Mouse (Mus musculus) embryonic stem cell, embryonic (primary cell): Measurements from ENCODE around the gene Erbb3.

Source experiments
- CTCF ChIA-PET, 4 experiments: fragments of 300-600 bp in 2 of 4; fragments of 350-600 bp in 2 of 4; sonication (Branson Sonifier 250); formaldehyde crosslinking; loops; one replicate each; lab custom pipeline; 2022; ENCODE audit warnings: inconsistent platforms in 2 of 4; lab: Charles Lee
- POLR2A ChIA-PET, 4 experiments: fragments of 300-600 bp in 2 of 4; fragments of 350-600 bp in 2 of 4; sonication (Branson Sonifier 250); formaldehyde crosslinking; loops; one replicate each; lab custom pipeline; 2022; ENCODE audit warnings: antibody characterized with exemption in 4 of 4, inconsistent platforms in 1 of 4; lab: Charles Lee

The Erbb3 gene

GRCm38 (mm10) chr10:128589464-128590192 lies at the start of gene Erbb3:
Erbb3 (minus strand) TSS chr10:128589652.
- CTCF ChIA-PET = interaction anchor here (0.5 to 2.3 kb wide), 50 partner anchors 10 to 1756 kb away, joined by 3 to 14 read pairs (median 4); partner anchors contain the start of genes Nabp2 (in 2 of the 4), Pa2g4 (in 2 of the 4), Rnf41 (in 2 of the 4) and Ankrd52 (in 1 of the 4)
- POLR2A ChIA-PET = interaction anchor here (0.5 to 5.3 kb wide), 29 partner anchors 12 to 333 kb away, joined by 3 to 28 read pairs (median 4); partner anchors contain the start of genes Pa2g4 (in 3 of the 4), Zc3h10 (in 2 of the 4), Esyt1 (in 1 of the 4) and Rab5b (in 1 of the 4)

- POLR2A ChIA-PET = interaction anchor here in 3 of 4 experiments (0.6 to 7.2 kb wide), 22 partner anchors 8 to 1666 kb away, joined by 3 to 99 read pairs (median 4); partner anchors contain the start of genes Ikzf4 (in 2 of the 3), Pa2g4 (in 1 of the 3), Rps26 (in 1 of the 3) and Suox (in 1 of the 3)
- CTCF ChIA-PET = interaction anchor here in 1 of 4 experiments (0.6 to 1.7 kb wide), 3 partner anchors 15 to 1099 kb away, joined by 3 to 4 read pairs (median 3); no protein-coding TSS in a partner anchor
Measured at GRCm38 (mm10) chr10:128637011-128637410, 47.6 kb upstream of the Erbb3 start.

GRCm38 (mm10) chr10:128636561-128636960 lies 47.1 kb upstream of the Erbb3 start:
- ChIA-PET POLR2A (interaction anchor here (0.5 to 7.2 kb wide), 27 partner anchors 8 to 1666 kb away, joined by 3 to 99 read pairs (median 3); partner anchors contain the start of genes Ikzf4 (in 2 of the 4), Pa2g4 (in 1 of the 4), Rps26 (in 1 of the 4) and Suox (in 1 of the 4)), CTCF (interaction anchor here in 2 of 4 experiments (0.6 to 1.7 kb wide), 5 partner anchors 14 to 1099 kb away, joined by 3 to 4 read pairs (median 3); no protein-coding TSS in a partner anchor)

- ChIA-PET CTCF (interaction anchor here in 1 of 4 experiments (0.6 to 1.7 kb wide), 4 partner anchors 13 to 1452 kb away, joined by 3 to 6 read pairs (median 4); no protein-coding TSS in a partner anchor), POLR2A (interaction anchor here in 3 of 4 experiments (0.6 to 7.2 kb wide), 21 partner anchors 9 to 908 kb away, joined by 3 to 99 read pairs (median 4); partner anchors contain the start of genes Ikzf4 (in 2 of the 3), Pa2g4 (in 1 of the 3) and Rps26 (in 1 of the 3))
Measured at GRCm38 (mm10) chr10:128635697-128636096, 46.2 kb upstream of the Erbb3 start.

GRCm38 (mm10) chr10:128631571-128631970 lies 42.1 kb upstream of the Erbb3 start:
- POLR2A ChIA-PET = interaction anchor here (0.5 to 7.2 kb wide), 58 partner anchors 9 to 1614 kb away, joined by 3 to 99 read pairs (median 4); partner anchors contain the start of genes Suox (in 3 of the 4), Zc3h10 (in 3 of the 4), Esyt1 (in 2 of the 4) and Ikzf4 (in 2 of the 4)
- CTCF ChIA-PET = interaction anchor here (0.5 to 1.3 kb wide), 7 partner anchors 10 to 142 kb away, joined by 3 to 4 read pairs (median 3); partner anchors contain the start of gene Suox (in 1 of the 4)

- ChIA-PET POLR2A (interaction anchor here in 3 of 4 experiments (0.6 to 5.4 kb wide), 4 partner anchors 14 to 394 kb away, joined by 4 to 48 read pairs (median 5); partner anchors contain the start of gene Ikzf4 (in 1 of the 3)), CTCF (interaction anchor here in 1 of 4 experiments (1.2 kb wide), 1 partner anchor 8 kb away, joined by 4 read pairs; no protein-coding TSS in a partner anchor)
Measured at GRCm38 (mm10) chr10:128630306-128630705, 40.9 kb upstream of the Erbb3 start.

GRCm38 (mm10) chr10:128629746-128630145 lies 40.3 kb upstream of the Erbb3 start:
- ChIA-PET POLR2A (interaction anchor here in 2 of 4 experiments (0.6 to 5.4 kb wide), 5 partner anchors 9 to 393 kb away, joined by 3 to 48 read pairs (median 5); partner anchors contain the start of gene Ikzf4 (in 1 of the 2)), CTCF (interaction anchor here in 1 of 4 experiments (1.2 kb wide), 1 partner anchor 45 kb away, joined by 3 read pairs; no protein-coding TSS in a partner anchor)

- ChIA-PET CTCF (interaction anchor here in 3 of 4 experiments (0.5 to 0.7 kb wide), 5 partner anchors 11 to 47 kb away, joined by 3 to 7 read pairs (median 3); no protein-coding TSS in a partner anchor), POLR2A (interaction anchor here in 2 of 4 experiments (0.6 to 2.7 kb wide), 7 partner anchors 14 to 828 kb away, joined by 3 to 6 read pairs (median 5); partner anchors contain the start of gene Pa2g4 (in 1 of the 2))
Measured at GRCm38 (mm10) chr10:128627398-128628317, 38.2 kb upstream of the Erbb3 start.

GRCm38 (mm10) chr10:128626311-128627310 lies 37.2 kb upstream of the Erbb3 start, which contains the start of gene Rps26:
Rps26 (minus strand) TSS chr10:128626747.
- CTCF ChIA-PET = no interaction called here

GRCm38 (mm10) chr10:128625287-128625894 lies 35.9 kb upstream of the Erbb3 start:
- CTCF ChIA-PET = no interaction called here
- POLR2A ChIA-PET = interaction anchor here (0.5 to 7.8 kb wide), 74 partner anchors 8 to 1246 kb away, joined by 3 to 99 read pairs (median 4); partner anchors contain the start of genes Rab5b (in 3 of the 4), Suox (in 3 of the 4), Cdk2 (in 2 of the 4) and Pa2g4 (in 2 of the 4)

More at GRCm38 (mm10) chr10:128626311-128627310, 37.2 kb upstream of the Erbb3 start, which contains the start of gene Rps26:
- POLR2A ChIA-PET = interaction anchor here in 3 of 4 experiments (0.7 to 7.8 kb wide), 36 partner anchors 8 to 269 kb away, joined by 3 to 99 read pairs (median 6); partner anchors contain the start of genes Pa2g4 (in 2 of the 3), Dgka (in 1 of the 3), Esyt1 (in 1 of the 3) and Myl6 (in 1 of the 3)

GRCm38 (mm10) chr10:128623106-128623613 lies 33.7 kb upstream of the Erbb3 start:
- POLR2A ChIA-PET = interaction anchor here (0.6 to 7.8 kb wide), 72 partner anchors 8 to 1650 kb away, joined by 3 to 99 read pairs (median 5); partner anchors contain the start of genes Rab5b (in 3 of the 4), Zc3h10 (in 3 of the 4), Esyt1 (in 2 of the 4) and Nabp2 (in 2 of the 4)
- CTCF ChIA-PET = interaction anchor here (0.5 to 2.7 kb wide), 13 partner anchors 10 to 1300 kb away, joined by 3 to 17 read pairs (median 4); partner anchors contain the start of gene Suox (in 1 of the 4)

GRCm38 (mm10) chr10:128622702-128623101 lies 33.2 kb upstream of the Erbb3 start:
- POLR2A ChIA-PET = interaction anchor here (0.6 to 7.8 kb wide), 86 partner anchors 8 to 1650 kb away, joined by 3 to 99 read pairs (median 5); partner anchors contain the start of genes Rab5b (in 3 of the 4), Esyt1 (in 2 of the 4), Nabp2 (in 2 of the 4) and Pa2g4 (in 2 of the 4)
- CTCF ChIA-PET = interaction anchor here (0.5 to 2.7 kb wide), 26 partner anchors 8 to 258 kb away, joined by 3 to 17 read pairs (median 4); partner anchors contain the start of genes Suox (in 2 of the 4) and Rab5b (in 1 of the 4)

GRCm38 (mm10) chr10:128621986-128622520 lies 32.6 kb upstream of the Erbb3 start:
- ChIA-PET CTCF (interaction anchor here (0.5 to 2.7 kb wide), 33 partner anchors 9 to 1214 kb away, joined by 3 to 17 read pairs (median 5); partner anchors contain the start of genes Suox (in 2 of the 4), Cd63 (in 1 of the 4) and Rab5b (in 1 of the 4)), POLR2A (interaction anchor here (0.5 to 7.8 kb wide), 89 partner anchors 7 to 1905 kb away, joined by 3 to 99 read pairs (median 5); partner anchors contain the start of genes Pa2g4 (in 3 of the 4), Rab5b (in 3 of the 4), Zc3h10 (in 3 of the 4) and Esyt1 (in 2 of the 4))
